Comparison of ENCODE assay signal across 18 mouse cellular contexts in genomic region chr2:139807887-139808286, GRCm38 (mm10).
"Had no signal": no experiment of that assay in that cellular context is flagged by ENCODE, and none has a peak within 500 bp of the region (broad histone marks: within the 10 kb centered on the region; RNA-seq: fewer than 3 reads in every experiment).

No protein-coding gene starts in this region.

- H3K4me2 ChIP-seq: liver, embryonic 12.5 days; lung, embryonic 14.5 days; midbrain, embryonic 15.5 days; neural tube, embryonic 13.5 days; neural tube, embryonic 15.5 days had no signal

- DNase-seq: lung, adult 18-20 months; lung, embryonic 14.5 days; lung, postnatal 10 days; lung, postnatal 4 days; retina, postnatal 1 day; right cerebral cortex, adult 18-20 months; right cerebral cortex, postnatal 25 days; right cerebral cortex, postnatal 4 days; spleen, adult 18-20 months; thymus, adult 18-20 months; thymus, postnatal 14 days; thymus, postnatal 36 days had no signal

- ATAC-seq: liver, embryonic 12.5 days; midbrain, embryonic 15.5 days had no signal

- H3K27ac ChIP-seq: liver, embryonic 12.5 days; liver, embryonic 14.5 days; midbrain, embryonic 15.5 days; neural tube, embryonic 13.5 days; neural tube, embryonic 15.5 days had no signal

- H3K36me3 ChIP-seq: liver, embryonic 12.5 days; midbrain, embryonic 15.5 days; neural tube, embryonic 13.5 days; neural tube, embryonic 15.5 days had no signal

- H3K9ac ChIP-seq: liver, embryonic 12.5 days; liver, embryonic 14.5 days; lung, embryonic 14.5 days; midbrain, embryonic 15.5 days; neural tube, embryonic 13.5 days; neural tube, embryonic 15.5 days had no signal

- H3K9me3 ChIP-seq: liver, embryonic 12.5 days; midbrain, embryonic 15.5 days; neural tube, embryonic 13.5 days; neural tube, embryonic 15.5 days had no signal

- H3K27me3 ChIP-seq: liver, embryonic 12.5 days; midbrain, embryonic 15.5 days; neural tube, embryonic 13.5 days; neural tube, embryonic 15.5 days had no signal

- H3K4me1 ChIP-seq: liver, embryonic 12.5 days; midbrain, embryonic 15.5 days; neural tube, embryonic 13.5 days; neural tube, embryonic 15.5 days had no signal

- H3K4me3 ChIP-seq: liver, embryonic 12.5 days; midbrain, embryonic 15.5 days; myocyte; neural tube, embryonic 13.5 days; neural tube, embryonic 15.5 days had no signal
